Mouse (Mus musculus) heart, embryonic 16.5 days (tissue): Measurements from ENCODE around the gene Jund. TPM values are rescaled to one million over a fixed set of nuclear protein-coding genes. Genes with fewer than 3 reads are reported as not detected.

ENCODE experiments used
- ATAC-seq: fragments of 200-750 bp; cut with Nextera tagmentation; replicated peaks from 2 replicates; pipeline ENCODE4 v1.8.0; 2017; ENCODE audit warnings: moderate number of reproducible peaks; ENCODE audit not compliant: insufficient read depth, low FRiP score; ENCODE audit errors: extremely low read depth
- H3K27ac ChIP-seq: fragments of 300-500 bp; sonication (generic); 2 replicates; pipeline ENCODE4 v1.5.1; 2014; ENCODE audit warnings: mild to moderate bottlenecking, low read length, control low read depth, moderate library complexity
- H3K27me3 ChIP-seq: fragments of 300-500 bp; sonication (generic); 2 replicates; pipeline ENCODE4 v1.6.1; 2014; ENCODE audit warnings: low read length, mixed read lengths; ENCODE audit not compliant: control insufficient read depth, insufficient read depth
- H3K36me3 ChIP-seq: fragments of 300-500 bp; sonication (generic); 2 replicates; pipeline ENCODE4 v1.6.1; 2014; ENCODE audit not compliant: control insufficient read depth, insufficient read depth
- H3K4me1 ChIP-seq: fragments of 300-500 bp; sonication (generic); 2 replicates; pipeline ENCODE4 v1.6.1; 2014; ENCODE audit warnings: low read length, mixed read lengths; ENCODE audit not compliant: control insufficient read depth, insufficient read depth
- H3K4me2 ChIP-seq: fragments of 300-500 bp; sonication (generic); 2 replicates; pipeline ENCODE4 v1.6.1; 2014; ENCODE audit warnings: low read depth, mild to moderate bottlenecking, control low read depth, low read length
- H3K4me3 ChIP-seq: fragments of 300-500 bp; sonication (generic); 2 replicates; pipeline ENCODE4 v1.5.1; 2014; ENCODE audit warnings: mild to moderate bottlenecking, control low read depth, low read length
- H3K9ac ChIP-seq: fragments of 300-500 bp; sonication (generic); 2 replicates; pipeline ENCODE4 v1.6.1; 2014; ENCODE audit warnings: low read length, control low read depth
- H3K9me3 ChIP-seq: fragments of 300-500 bp; sonication (generic); replicated peaks from 2 replicates; pipeline ENCODE4 v1.6.1; 2016; ENCODE audit warnings: low read length; ENCODE audit not compliant: control insufficient read depth
- WGBS: fragments of 180-500 bp; shearing (Covaris S2); extraction: QIAGEN DNeasy Blood & Tissue Kit; methylation state at CpG from one replicate; pipeline ENCODE4 v1.1.7; 2014; 5-methylcytosine and 5-hydroxymethylcytosine counted together
- polyA plus RNA-seq: library from polyadenylated mRNA; unstranded; fragments of >200 nt; fragmentation: Nextera tagmentation; extraction: Ambion mirVana; gene quantifications from 2 replicates; pipeline ENCODE4 v1.2.1, GENCODE M21; 2015

Gene Jund
- polyA plus RNA-seq, 1 experiment from 2014 or later, result 58.7 TPM

DNA sequence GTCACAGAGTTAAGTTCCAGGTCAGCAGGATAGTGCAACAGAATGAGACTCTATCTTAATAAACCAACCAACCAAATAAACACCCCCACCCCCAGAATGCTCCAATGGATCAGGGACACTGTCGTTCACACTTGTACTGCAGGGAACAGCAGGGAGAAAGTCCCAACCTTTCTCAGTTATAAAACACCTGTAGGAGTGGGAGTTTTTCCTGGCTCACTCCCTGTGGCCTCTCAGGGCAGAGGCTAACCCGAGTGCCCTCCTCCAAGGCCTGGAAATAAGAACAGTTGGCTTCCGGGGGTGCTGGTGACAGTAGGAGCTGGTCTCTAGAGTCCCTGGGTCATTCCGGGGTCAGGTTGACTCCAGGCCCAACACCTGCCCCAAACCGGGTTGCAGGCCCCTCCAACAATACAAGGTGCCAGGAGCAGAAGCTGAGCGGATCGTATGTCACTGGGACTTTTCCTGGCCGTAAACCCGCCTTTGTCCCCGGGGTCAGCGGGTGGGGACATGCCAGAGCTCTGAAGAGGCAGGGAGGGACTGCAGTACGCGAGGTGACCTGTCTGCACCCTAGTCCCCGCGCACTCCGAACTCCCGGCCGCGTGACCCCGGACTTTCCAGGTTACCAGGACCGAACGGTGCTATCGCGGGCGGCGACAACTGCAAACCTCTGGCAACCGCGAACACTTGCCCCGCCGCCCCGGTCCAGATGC, 39.7 kb upstream of the Jund start:
- peak; percentile 46 for ATAC-seq
- under 1% methylated on average over 31 of the region's 31 CpGs for WGBS
- Histone ChIP-seq H3K9ac (peak overlapping the region; percentile 94), H3K27me3 (no peaks in the 10 kb centered on the region), H3K4me1 (peaks cover 22% of the 10 kb centered on the region), H3K9me3 (no peaks in the 10 kb centered on the region), H3K4me3 (peak overlapping the region; percentile 87), H3K27ac (peak overlapping the region; percentile 91), H3K36me3 (peaks cover 17% of the 10 kb centered on the region), H3K4me2 (peak overlapping the region; percentile 84)

DNA sequence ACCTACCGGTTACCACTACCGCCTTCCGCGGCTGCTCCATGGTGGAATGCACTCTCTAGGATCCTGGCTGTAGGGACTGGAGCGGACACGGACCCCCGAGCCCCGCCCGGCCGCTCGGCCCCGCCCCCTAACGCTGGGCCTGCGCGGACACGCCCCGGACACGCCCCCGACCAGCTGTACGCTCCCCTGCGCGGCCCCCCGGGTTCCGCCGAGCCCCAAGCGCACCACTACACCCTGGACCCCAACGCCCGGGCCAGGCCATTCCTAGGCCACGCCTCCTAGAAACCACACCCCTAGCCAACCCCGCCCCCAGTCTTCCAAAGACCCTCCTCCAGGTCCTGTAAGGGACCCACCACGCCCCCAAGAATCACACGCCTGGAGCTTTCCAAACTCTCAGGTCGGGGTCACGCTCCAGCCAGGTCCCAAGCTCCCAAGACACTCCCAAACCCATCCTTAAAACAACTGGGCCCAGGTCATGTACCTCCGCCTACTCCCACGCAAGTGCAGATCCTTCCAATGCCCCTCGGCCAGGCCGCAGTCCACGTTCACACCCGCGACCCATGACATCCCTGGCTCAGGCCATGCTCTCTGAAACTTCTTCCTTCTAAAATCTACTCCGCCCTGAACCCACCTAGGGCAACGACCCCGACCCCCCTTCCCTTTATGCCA, 39.0 kb upstream of the Jund start:
- Histone ChIP-seq H3K4me1 (peaks cover 22% of the 10 kb centered on the region), H3K27me3 (no peaks in the 10 kb centered on the region), H3K27ac (peak overlapping the region; percentile 91), H3K9ac (peak overlapping the region; percentile 94), H3K4me3 (peak overlapping the region; percentile 87), H3K36me3 (peaks cover 17% of the 10 kb centered on the region), H3K4me2 (peak overlapping the region; percentile 84), H3K9me3 (no peaks in the 10 kb centered on the region)
- under 1% methylated on average over 39 of the region's 44 CpGs for WGBS
- ATAC-seq, result peak; percentile 97

DNA sequence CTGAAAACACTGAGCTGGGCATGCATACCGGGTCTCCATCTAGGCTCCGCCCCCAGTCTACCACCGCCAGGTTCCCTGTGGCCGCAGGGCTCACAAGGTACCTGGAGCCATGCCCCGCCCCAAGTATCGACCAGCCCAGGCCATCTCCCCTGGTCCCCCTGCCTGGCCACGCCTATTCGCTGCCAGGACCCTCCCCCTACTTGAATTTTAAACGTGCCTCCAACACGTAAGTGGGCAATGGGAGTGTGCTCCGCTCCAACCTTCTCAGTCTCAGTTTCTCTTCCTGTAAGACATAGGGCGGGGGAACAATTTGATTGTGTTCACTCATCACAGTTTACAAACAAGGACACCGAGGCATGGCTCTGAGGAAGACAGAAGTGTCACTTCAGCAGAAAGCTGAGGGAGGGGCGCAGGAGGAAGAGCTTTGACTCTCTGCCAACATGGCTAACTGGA, 38.5 kb upstream of the Jund start, which contains the start of gene Pgpep1:
Gene Pgpep1, minus strand, starts transcription at position 116 of the 453 bp plus-strand sequence.
- peaks cover 13% of the 10 kb centered on the region for H3K36me3 ChIP-seq
- peak within 1 kb of the TSS; percentile 91 for H3K27ac ChIP-seq
- peak within 1 kb of the TSS; percentile 87 for H3K4me3 ChIP-seq
- no peaks in the 10 kb centered on the region for H3K27me3 ChIP-seq
- H3K4me2 ChIP-seq, result peak within 1 kb of the TSS; percentile 84
- peak within 1 kb of the TSS; percentile 94 for H3K9ac ChIP-seq
- peaks cover 22% of the 10 kb centered on the region for H3K4me1 ChIP-seq
- ATAC-seq, result peak; percentile 37
- no peaks in the 10 kb centered on the region for H3K9me3 ChIP-seq
- WGBS, result 4% methylated on average over 14 of the region's 14 CpGs

DNA sequence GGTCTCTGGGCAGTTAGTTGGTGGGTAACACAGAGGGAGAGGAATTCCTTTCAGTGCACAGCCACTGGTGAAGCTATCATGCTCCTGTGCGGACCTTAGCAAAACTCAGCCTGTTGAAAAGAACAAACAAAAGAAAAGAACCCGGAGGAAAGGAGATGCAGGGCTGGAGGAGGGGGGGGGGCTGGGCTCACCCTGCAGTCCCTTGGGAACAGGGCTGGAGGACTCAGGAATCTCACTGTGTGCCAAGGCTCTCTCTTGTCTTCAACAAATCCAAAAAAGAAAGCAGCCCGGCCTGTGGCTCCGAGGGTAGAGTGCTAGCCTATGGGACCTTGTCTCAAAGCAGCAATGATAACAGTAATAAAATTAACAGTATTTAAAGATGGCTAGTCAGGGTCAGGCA, 35.1 kb upstream of the Jund start:
- Histone ChIP-seq H3K27me3 (no peaks in the 10 kb centered on the region), H3K9ac (0 out of 2 replicates have a peak overlapping the region, but pooled peaks have one; percentile 27), H3K27ac (no peak overlapping the region), H3K36me3 (no peaks in the 10 kb centered on the region), H3K4me1 (peaks cover 9% of the 10 kb centered on the region), H3K4me3 (no peak overlapping the region), H3K4me2 (no peak overlapping the region), H3K9me3 (no peaks in the 10 kb centered on the region)
- no peak for ATAC-seq
- WGBS, result 51% methylated on average over 4 of the region's 4 CpGs

DNA sequence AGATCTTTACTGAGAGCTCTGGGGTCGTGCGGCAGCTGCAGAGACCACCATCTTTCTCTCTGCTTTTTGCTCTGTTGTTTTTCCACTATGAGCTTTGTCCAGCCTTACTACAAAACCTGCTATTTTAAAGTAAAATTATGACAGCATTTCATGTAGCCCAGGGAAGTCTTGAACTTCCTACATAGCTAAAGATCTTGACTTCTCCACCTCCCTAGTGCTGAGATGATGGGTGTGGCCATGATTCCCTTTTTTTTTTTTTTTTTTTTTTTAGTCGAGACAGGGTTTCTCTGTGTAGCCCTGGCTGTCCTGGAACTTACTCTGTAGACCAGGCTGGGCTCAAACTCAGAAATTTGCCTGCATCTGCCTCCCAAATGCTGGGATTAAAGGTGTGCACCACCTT, 34.1 kb upstream of the Jund start:
- Histone ChIP-seq H3K4me3 (no peak overlapping the region), H3K4me1 (peaks cover 7% of the 10 kb centered on the region), H3K27me3 (no peaks in the 10 kb centered on the region), H3K36me3 (no peaks in the 10 kb centered on the region), H3K9me3 (no peaks in the 10 kb centered on the region), H3K9ac (no peak overlapping the region), H3K4me2 (no peak overlapping the region), H3K27ac (no peak overlapping the region)
- 71% methylated on average over 3 of the region's 3 CpGs for WGBS
- ATAC-seq, result no peak

DNA sequence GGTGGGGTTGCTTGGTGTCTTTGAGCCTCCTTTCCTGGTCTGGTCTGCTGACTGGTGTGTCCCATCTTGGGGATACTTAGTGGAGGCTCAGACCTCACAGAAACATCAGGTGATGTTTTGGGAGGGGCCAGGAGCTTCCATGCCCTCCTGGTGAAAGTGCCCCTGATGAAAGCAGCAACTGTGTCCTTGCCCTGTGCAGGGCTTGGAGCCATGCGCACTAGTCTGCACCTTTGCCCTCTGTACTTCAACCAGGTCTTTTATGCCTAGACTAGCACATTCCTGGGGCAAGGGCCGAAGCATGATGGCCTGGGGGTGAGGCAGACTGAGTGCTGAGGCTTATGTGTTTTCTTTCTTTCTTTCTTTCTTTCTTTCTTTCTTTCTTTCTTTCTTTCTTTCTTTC, 33.1 kb upstream of the Jund start:
- WGBS, result 62% methylated on average over 2 of the region's 2 CpGs
- no peak overlapping the region for H3K4me3 ChIP-seq

DNA sequence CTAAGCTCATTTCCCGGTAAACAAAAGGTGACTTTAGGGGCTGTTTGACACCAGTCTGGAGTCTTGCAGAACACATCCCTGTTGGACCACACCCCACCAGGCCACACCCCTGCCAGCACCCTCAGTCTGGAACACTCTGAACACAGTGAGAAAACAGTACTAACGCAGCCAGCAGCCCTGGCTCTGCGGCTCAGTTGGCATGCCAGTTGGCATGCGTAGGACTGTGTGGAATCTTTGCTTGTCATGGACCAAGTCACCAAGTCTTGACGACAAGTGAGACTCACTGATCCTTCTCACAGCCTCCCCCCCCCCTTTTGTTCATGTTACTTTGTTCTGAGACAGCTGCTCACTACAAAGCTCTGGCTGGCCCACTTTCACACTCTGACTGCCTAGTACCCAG, 31.7 kb upstream of the Jund start:
- no peak for ATAC-seq
- H3K4me3 ChIP-seq, result no peak overlapping the region
- 58% methylated on average over 5 of the region's 5 CpGs for WGBS

More for the DNA sequence above, 33.1 kb upstream of the Jund start:
- Histone ChIP-seq H3K4me1 (0 out of 2 replicates have a peak, but pooled peaks cover under 1% of the 10 kb centered on the region), H3K9ac (no peak overlapping the region), H3K27me3 (no peaks in the 10 kb centered on the region), H3K4me2 (no peak overlapping the region), H3K27ac (no peak overlapping the region), H3K9me3 (no peaks in the 10 kb centered on the region), H3K36me3 (no peaks in the 10 kb centered on the region)
- no peak for ATAC-seq

DNA sequence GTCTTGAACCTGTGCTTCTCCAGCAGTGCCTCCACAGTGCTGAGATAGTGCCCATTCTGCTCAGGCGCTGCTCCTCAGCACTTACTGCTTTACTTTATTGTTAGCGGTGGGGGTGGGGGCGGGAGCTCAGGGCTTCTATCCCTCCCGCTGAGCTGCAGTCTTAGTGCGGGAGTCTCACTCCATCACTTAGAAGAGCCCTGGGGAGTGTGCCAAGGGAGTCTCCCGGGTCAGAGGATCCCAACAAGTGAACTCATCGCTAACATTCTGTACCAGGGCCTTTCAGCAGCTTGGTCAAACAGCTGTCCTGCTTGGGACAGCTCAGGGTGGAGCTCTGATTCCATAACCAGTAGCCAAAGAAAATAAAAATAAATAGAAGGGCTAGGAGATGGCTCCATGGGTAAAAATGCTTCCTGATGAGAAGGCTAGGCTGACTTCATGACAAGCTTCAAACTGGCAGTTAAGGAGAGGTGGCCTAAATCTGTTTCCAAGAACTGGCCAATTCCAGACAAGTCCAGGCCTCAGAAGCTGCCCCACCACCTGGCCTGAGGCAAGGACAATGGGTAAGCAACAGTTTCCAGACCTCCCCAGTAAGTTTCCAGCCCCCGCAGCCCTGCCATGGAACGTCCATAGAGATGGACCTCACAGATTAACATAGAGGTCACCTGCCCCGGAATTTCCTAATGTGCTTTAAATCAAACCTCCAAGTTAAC, 27.0 kb upstream of the Jund start:
- Histone ChIP-seq H3K27ac (no peak overlapping the region), H3K4me2 (no peak overlapping the region)
- WGBS, result 61% methylated on average over 10 of the region's 10 CpGs

More for the DNA sequence above, 31.7 kb upstream of the Jund start:
- Histone ChIP-seq H3K9ac (no peak overlapping the region), H3K9me3 (no peaks in the 10 kb centered on the region), H3K27ac (no peak overlapping the region), H3K4me1 (no peaks in the 10 kb centered on the region), H3K36me3 (no peaks in the 10 kb centered on the region), H3K4me2 (no peak overlapping the region), H3K27me3 (no peaks in the 10 kb centered on the region)

More for the DNA sequence above, 27.0 kb upstream of the Jund start:
- Histone ChIP-seq H3K36me3 (no peaks in the 10 kb centered on the region), H3K9ac (no peak overlapping the region), H3K9me3 (no peaks in the 10 kb centered on the region), H3K4me1 (peaks cover 12% of the 10 kb centered on the region), H3K27me3 (no peaks in the 10 kb centered on the region), H3K4me3 (no peak overlapping the region)
- ATAC-seq, result no peak
